Mouse (Mus musculus) liver, adult 2 months (tissue): ENCODE results near the gene Gcm2. TPM values are rescaled to one million over a fixed set of nuclear protein-coding genes. Genes with fewer than 3 reads are reported as not detected.

Source experiments
- DNase-seq: peaks from one replicate; pipeline ENCODE4 v3.0.0-alpha.2; 2011; ENCODE audit warnings: low read depth, low spot score; ENCODE audit errors: extremely low read depth
- H3K27ac ChIP-seq: fragments of 200-500 bp; replicated peaks from 2 replicates; pipeline ENCODE4 v1.5.1; 2012; ENCODE audit warnings: low read depth, mild to moderate bottlenecking, control low read depth, inconsistent platforms, low read length; ENCODE audit not compliant: insufficient read depth
- H3K27me3 ChIP-seq: fragments of 200-500 bp; 2 replicates; pipeline ENCODE4 v1.6.1; 2012; ENCODE audit warnings: mild to moderate bottlenecking, moderate library complexity, low read length, inconsistent platforms; ENCODE audit not compliant: control insufficient read depth, insufficient read depth
- H3K36me3 ChIP-seq: fragments of 200-500 bp; 2 replicates; pipeline ENCODE4 v1.6.1; 2012; ENCODE audit warnings: low read length, inconsistent platforms; ENCODE audit not compliant: control insufficient read depth, insufficient read depth
- H3K4me1 ChIP-seq: fragments of 200-500 bp; 2 replicates; pipeline ENCODE4 v1.6.1; 2011; ENCODE audit warnings: low read length; ENCODE audit not compliant: control insufficient read depth, insufficient read depth
- H3K4me3 ChIP-seq: fragments of 200-500 bp; 2 replicates; pipeline ENCODE4 v1.5.1; 2011; ENCODE audit warnings: low read depth, mild to moderate bottlenecking, control low read depth, low read length, moderate library complexity; ENCODE audit not compliant: insufficient read depth
- H3K79me2 ChIP-seq: fragments of 200-500 bp; 2 replicates; pipeline ENCODE4 v1.6.1; 2012; ENCODE audit warnings: inconsistent platforms, mild to moderate bottlenecking, low read length, moderate library complexity; ENCODE audit not compliant: control insufficient read depth, insufficient read depth
- H3K9ac ChIP-seq: fragments of 200-500 bp; 2 replicates; pipeline ENCODE4 v1.6.1; 2012; ENCODE audit warnings: low read depth, mild to moderate bottlenecking, control low read depth, inconsistent platforms, low read length
- CTCF ChIP-seq: fragments of 200-500 bp; IDR thresholded peaks from 2 replicates; pipeline ENCODE4 v1.5.1; 2011; ENCODE audit warnings: low read depth, low read length, control low read depth
- POLR2A ChIP-seq: fragments of 200-500 bp; IDR thresholded peaks from 2 replicates; pipeline ENCODE4 v1.6.1; 2011; ENCODE audit warnings: low read length, control low read depth; ENCODE audit not compliant: insufficient read depth; ENCODE audit errors: extremely low read depth
- WGBS: fragments of 180-500 bp; shearing (Covaris S2); methylation state at CpG from one replicate; pipeline ENCODE4 v1.1.7; 2018; 5-methylcytosine and 5-hydroxymethylcytosine counted together
- polyA plus RNA-seq: library from polyadenylated mRNA; depleted of rRNA; stranded (reverse); fragments of >200 nt; gene quantifications from 2 replicates; pipeline ENCODE4 v1.2.3, GENCODE M21; 2012
- total RNA-seq: library from RNA; depleted of rRNA; stranded (reverse); fragments of >200 nt; gene quantifications from 2 replicates; pipeline ENCODE4 v1.2.3, GENCODE M21; 2014

Gene Gcm2
- total and polyA plus RNA-seq, 2 experiments: not detected

DNA sequence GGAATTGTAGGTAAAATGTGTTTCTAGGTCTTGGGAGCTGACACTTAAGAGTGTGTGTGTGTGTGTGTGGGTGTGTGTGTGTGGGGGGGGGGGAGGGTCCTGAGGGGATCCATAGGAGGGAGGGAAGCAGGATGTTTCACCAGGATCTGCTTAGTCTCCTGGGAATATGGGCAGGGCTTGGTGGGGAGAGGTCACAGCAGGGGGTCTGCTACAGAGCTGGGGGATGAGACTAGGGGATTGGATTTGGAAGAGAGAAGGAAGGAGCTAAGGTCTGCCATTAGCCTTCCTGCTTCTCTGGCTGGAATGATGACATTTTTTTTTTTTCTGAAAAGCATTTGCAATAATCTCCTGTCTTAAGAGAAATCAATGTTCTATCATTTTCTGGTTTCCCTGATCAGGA, 22.1 kb downstream of the Gcm2 start:
- Histone ChIP-seq H3K79me2 (no peaks in the 10 kb centered on the region), H3K27ac (no peak overlapping the region), H3K36me3 (no peaks in the 10 kb centered on the region), H3K4me3 (no peak overlapping the region), H3K9ac (no peak overlapping the region), H3K4me1 (no peaks in the 10 kb centered on the region), H3K27me3 (no peaks in the 10 kb centered on the region)
- TF ChIP-seq POLR2A (no peak), CTCF (no peak)
- no peak for DNase-seq

DNA sequence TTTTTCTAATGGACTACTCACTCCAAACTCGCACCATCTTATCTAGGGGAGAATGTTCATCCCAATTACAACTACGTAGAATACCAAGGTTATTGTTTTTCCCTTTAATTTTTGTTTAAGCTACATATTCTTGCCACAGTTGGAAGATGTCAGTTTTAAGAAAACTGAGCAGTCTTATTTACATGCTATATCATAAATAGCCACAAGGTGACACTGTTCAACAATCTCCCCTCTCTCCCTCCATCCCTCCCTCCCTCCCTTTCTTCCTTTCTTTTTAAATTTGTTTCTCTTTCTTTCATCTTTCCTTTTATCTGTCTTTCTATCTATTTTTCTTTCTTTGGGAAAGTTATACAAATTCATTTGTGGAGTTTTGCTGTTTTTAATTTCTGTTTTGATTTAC, 25.7 kb downstream of the Gcm2 start:
- H3K79me2 ChIP-seq: no peaks in the 10 kb centered on the region
- WGBS: 17% methylated on average over 2 of the region's 2 CpGs
- no peaks in the 10 kb centered on the region for H3K36me3 ChIP-seq
- H3K4me3 ChIP-seq: no peak overlapping the region
- H3K27ac ChIP-seq: no peak overlapping the region
- peak; percentile 23 for DNase-seq
- TF ChIP-seq POLR2A (no peak), CTCF (no peak)
- no peaks in the 10 kb centered on the region for H3K27me3 ChIP-seq
- H3K9ac ChIP-seq: no peak overlapping the region
- H3K4me1 ChIP-seq: no peaks in the 10 kb centered on the region

DNA sequence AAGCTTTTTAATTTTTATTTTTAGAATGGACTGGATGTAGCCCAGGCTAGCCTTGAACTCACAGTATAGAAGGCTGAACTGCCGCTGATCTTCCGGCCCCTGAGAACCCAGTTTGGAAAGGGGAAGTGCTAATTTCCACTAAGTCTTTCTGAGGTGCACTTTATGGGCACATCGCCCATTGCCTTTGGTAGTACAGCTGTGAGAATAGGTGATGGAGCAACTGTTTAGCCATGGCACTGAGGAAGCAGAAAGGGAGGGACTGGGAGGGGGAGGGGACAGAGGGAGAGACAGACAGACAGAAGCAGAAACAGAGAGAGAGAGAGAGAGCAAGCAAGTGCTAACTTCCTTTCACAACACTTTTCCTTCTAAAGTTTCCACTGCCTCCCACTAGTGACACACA, 26.3 kb downstream of the Gcm2 start:
- no peaks in the 10 kb centered on the region for H3K27me3 ChIP-seq
- 73% methylated on average over 3 of the region's 3 CpGs for WGBS

DNA sequence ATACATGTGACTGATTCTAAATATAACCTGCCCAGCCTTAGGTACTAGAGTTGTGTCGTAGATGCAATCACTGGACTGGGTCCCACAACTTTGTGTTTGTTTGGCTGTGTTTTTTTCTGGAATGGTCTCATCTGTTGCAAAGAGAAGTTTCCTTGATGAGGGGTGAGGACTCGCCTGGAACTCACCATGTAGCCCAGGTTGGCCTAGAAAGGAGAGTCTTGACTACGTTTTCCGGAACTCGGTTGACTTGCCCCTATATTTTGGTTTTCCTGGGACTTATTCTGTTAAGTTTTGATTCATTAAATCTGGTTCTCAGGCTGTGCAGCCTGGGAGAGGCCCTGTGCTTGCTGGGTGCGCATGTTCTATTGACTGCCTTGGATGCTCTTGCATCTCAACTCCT, 30.1 kb downstream of the Gcm2 start:
- H3K27me3 ChIP-seq: peaks cover 6% of the 10 kb centered on the region
- no peak for TF ChIP-seq POLR2A
- TF ChIP-seq CTCF: no peak
- WGBS: 96% methylated on average over 6 of the region's 6 CpGs

More for the DNA sequence above, 26.3 kb downstream of the Gcm2 start:
- no peak for TF ChIP-seq POLR2A
- TF ChIP-seq CTCF: no peak
- H3K36me3 ChIP-seq: no peaks in the 10 kb centered on the region
- no peaks in the 10 kb centered on the region for H3K4me1 ChIP-seq
- no peak overlapping the region for H3K9ac ChIP-seq
- no peaks in the 10 kb centered on the region for H3K79me2 ChIP-seq
- DNase-seq: no peak
- no peak overlapping the region for H3K27ac ChIP-seq
- H3K4me3 ChIP-seq: no peak overlapping the region

DNA sequence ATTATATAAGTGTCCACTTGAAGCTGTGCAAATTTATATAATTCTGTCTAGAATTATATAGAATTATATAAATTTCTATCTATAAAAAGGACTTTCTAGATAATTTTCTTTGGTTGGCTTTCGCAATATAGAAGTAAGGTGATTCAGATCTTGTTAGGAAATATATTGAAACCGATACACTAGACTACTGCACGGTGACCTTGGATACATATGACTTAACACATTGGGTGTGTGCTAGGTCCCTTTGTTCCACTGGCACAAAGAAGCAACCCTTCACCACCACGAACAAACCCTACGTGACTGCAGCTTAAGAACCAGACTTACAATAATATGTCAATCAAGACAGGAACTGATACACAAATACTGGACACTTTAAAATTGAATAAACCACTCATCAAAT, 31.0 kb downstream of the Gcm2 start:
- H3K36me3 ChIP-seq: no peaks in the 10 kb centered on the region
- peaks cover 6% of the 10 kb centered on the region for H3K27me3 ChIP-seq
- WGBS: 51% methylated on average over 5 of the region's 5 CpGs
- no peaks in the 10 kb centered on the region for H3K4me1 ChIP-seq
- TF ChIP-seq CTCF: no peak
- TF ChIP-seq POLR2A: no peak
- H3K79me2 ChIP-seq: no peaks in the 10 kb centered on the region
- no peak for DNase-seq
- H3K4me3 ChIP-seq: no peak overlapping the region
- no peak overlapping the region for H3K27ac ChIP-seq
- H3K9ac ChIP-seq: no peak overlapping the region

More for the DNA sequence above, 30.1 kb downstream of the Gcm2 start:
- H3K9ac ChIP-seq: no peak overlapping the region
- no peak overlapping the region for H3K27ac ChIP-seq
- H3K4me1 ChIP-seq: no peaks in the 10 kb centered on the region
- DNase-seq: no peak
- H3K36me3 ChIP-seq: no peaks in the 10 kb centered on the region
- H3K4me3 ChIP-seq: no peak overlapping the region
- no peaks in the 10 kb centered on the region for H3K79me2 ChIP-seq

DNA sequence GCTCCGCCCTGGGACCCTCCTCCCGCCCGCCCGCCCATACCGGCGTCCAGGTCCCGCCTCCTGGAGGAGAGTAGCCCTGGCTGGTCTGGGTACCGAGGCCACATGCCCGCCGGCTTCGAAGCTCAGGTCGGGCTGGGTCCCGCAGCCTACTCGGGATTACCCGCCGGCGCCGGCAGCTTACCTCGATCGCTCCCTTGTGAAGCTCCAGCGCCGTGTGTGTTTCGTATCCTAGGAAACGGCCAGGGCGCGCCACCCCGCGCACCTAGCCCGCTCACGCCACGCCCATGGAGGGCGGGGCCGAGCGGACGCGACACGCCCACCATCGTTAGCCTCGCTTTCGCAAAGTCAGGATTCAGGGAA, 31.4 kb downstream of the Gcm2 start, which contains the start of gene Mak:
Mak (minus strand) TSS at position 286 of the 360 bp plus-strand sequence.
- no peaks in the 10 kb centered on the region for H3K36me3 ChIP-seq
- H3K9ac ChIP-seq: no peak within 1 kb of the TSS
- H3K79me2 ChIP-seq: no peaks in the 10 kb centered on the region
- no peak within 1 kb of the TSS for H3K27ac ChIP-seq
- under 1% methylated on average over 40 of the region's 40 CpGs for WGBS
- H3K27me3 ChIP-seq: peaks cover 6% of the 10 kb centered on the region
- peak within 1 kb of the TSS; percentile 44; the same call in 1 of the 2 replicates for H3K4me3 ChIP-seq
- TF ChIP-seq CTCF (no peak), POLR2A (no peak)
- peak; percentile 59 for DNase-seq
- no peaks in the 10 kb centered on the region for H3K4me1 ChIP-seq
